Mouse (Mus musculus) stomach, postnatal 0 days (tissue): ENCODE results near the gene Il21r.

Source experiments
- CTCF ChIP-seq: IDR thresholded peaks from 2 replicates; pipeline ENCODE4 v1.5.1; 2016; ENCODE audit warnings: antibody characterized with exemption, low read depth, mild to moderate bottlenecking, moderate library complexity
- EP300 ChIP-seq: optimal IDR thresholded peaks from 2 replicates; pipeline ENCODE3; 2016; ENCODE audit warnings: antibody characterized with exemption

DNA sequence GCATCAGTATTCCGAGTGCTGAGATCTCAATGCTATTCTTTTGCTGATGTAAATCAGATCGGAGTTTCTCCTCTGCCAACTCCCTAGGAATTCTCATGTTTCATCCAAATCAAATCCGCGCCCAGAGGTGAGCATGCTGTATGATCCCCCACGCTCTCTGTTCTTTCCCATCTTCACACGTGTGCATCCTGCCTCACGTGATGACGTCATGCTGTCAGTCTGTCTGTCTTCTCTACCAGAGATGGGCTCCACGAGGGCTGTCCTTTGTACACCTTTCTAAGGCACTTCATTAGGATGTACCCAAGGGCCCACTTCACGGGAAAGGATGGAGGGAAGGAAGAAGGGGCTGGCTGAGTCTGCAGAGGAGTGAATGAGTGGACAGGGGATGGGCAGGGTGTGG lies 3.1 kb upstream of the Il21r start:
- TF ChIP-seq CTCF (no peak), EP300 (no peak)
